Mouse (Mus musculus) brain, embryonic 14.5 days (tissue): ENCODE results near the gene Sec24c.

Source experiments
- CTCF ChIP-seq: fragments of 200-500 bp; IDR thresholded peaks from 2 replicates; pipeline ENCODE4 v1.5.1; 2012; ENCODE audit warnings: inconsistent platforms, mild to moderate bottlenecking, moderate library complexity, borderline replicate concordance; ENCODE audit not compliant: insufficient read depth, insufficient read length; ENCODE audit errors: extremely low read depth
- POLR2A ChIP-seq: fragments of 200-500 bp; IDR thresholded peaks from 2 replicates; pipeline ENCODE4 v1.6.1; 2012; ENCODE audit warnings: mild to moderate bottlenecking, inconsistent platforms, borderline replicate concordance; ENCODE audit not compliant: poor library complexity, insufficient read depth, insufficient read length, severe bottlenecking; ENCODE audit errors: extremely low read depth

DNA sequence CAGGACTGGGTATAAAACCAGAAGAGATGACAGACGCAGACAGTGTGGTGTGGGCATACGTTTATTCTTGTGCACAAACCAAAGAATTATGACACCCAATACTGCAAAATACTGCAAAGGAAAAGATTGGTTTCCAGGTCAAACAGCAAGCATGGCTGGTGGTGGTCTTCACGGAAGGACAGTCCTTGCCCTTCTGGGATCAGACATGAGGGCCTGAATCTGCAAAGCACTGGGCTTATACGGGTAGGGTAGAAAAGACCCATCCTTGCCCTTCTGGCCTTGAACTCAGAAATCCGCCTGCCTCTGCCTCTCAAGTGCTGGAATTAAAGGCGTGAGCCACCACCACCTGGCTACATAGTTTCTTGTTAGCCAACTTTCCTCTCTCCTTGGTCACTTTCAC, 15.2 kb upstream of the Sec24c start:
- TF ChIP-seq CTCF (no peak), POLR2A (no peak)
